Mouse (Mus musculus): ENCODE measurements around the gene Rassf3.
A peak's percentile ranks its signal among the peaks of the same experiment; 100 is the strongest.

The Rassf3 gene

GRCm38 (mm10) chr10:121506731-121507583 lies 30.8 kb upstream of the Rassf3 start:
- no peak for TF ChIP-seq POU5F1 (IDR thresholded peaks at IDR 0.05; ENCODE audit: borderline replicate concordance, low read length)
- no peak for TF ChIP-seq CTCF (conservative IDR thresholded peaks at IDR 0.05; ENCODE audit: low read length)
- TF ChIP-seq NANOG (IDR thresholded peaks at IDR 0.05; ENCODE audit: borderline replicate concordance, low read length), result no peak
- peak overlapping the region; percentile 56 for H3K4me3 ChIP-seq (replicated peaks; ENCODE audit: low read length)

GRCm38 (mm10) chr10:121505929-121506328 lies 29.8 kb upstream of the Rassf3 start:
- H3K4me1 ChIP-seq (replicated peaks; ENCODE audit: low read depth, low read length), result peaks cover 69% of the 10 kb centered on the region
- peak overlapping the region; percentile 73 for H3K4me3 ChIP-seq (replicated peaks; ENCODE audit: low read length)
- no peaks in the 10 kb centered on the region for H3K36me3 ChIP-seq (ENCODE audit: insufficient read depth, low read length)
- H3K27me3 ChIP-seq (ENCODE audit: insufficient read depth, low read length), result no peaks in the 10 kb centered on the region
- TF ChIP-seq NANOG (IDR thresholded peaks at IDR 0.05; ENCODE audit: borderline replicate concordance, low read length) (no peak), CTCF (conservative IDR thresholded peaks at IDR 0.05; ENCODE audit: low read length) (no peak)
- H3K9me3 ChIP-seq (ENCODE audit: low read length), result no peaks in the 10 kb centered on the region

More at GRCm38 (mm10) chr10:121506731-121507583, 30.8 kb upstream of the Rassf3 start:
- Histone ChIP-seq H3K27me3 (ENCODE audit: insufficient read depth, low read length) (no peaks in the 10 kb centered on the region), H3K36me3 (ENCODE audit: insufficient read depth, low read length) (no peaks in the 10 kb centered on the region), H3K9me3 (ENCODE audit: low read length) (no peaks in the 10 kb centered on the region), H3K4me1 (replicated peaks; ENCODE audit: low read depth, low read length) (peaks cover 63% of the 10 kb centered on the region)

GRCm38 (mm10) chr10:121504973-121505911 lies 29.1 kb upstream of the Rassf3 start:
- Histone ChIP-seq H3K4me3 (replicated peaks; ENCODE audit: low read length) (peak overlapping the region; percentile 73), H3K27me3 (ENCODE audit: insufficient read depth, low read length) (no peaks in the 10 kb centered on the region), H3K9me3 (ENCODE audit: low read length) (no peaks in the 10 kb centered on the region), H3K36me3 (ENCODE audit: insufficient read depth, low read length) (no peaks in the 10 kb centered on the region), H3K4me1 (replicated peaks; ENCODE audit: low read depth, low read length) (peaks cover 69% of the 10 kb centered on the region)
- TF ChIP-seq POU5F1 (IDR thresholded peaks at IDR 0.05; ENCODE audit: borderline replicate concordance, low read length), result no peak
- no peak for TF ChIP-seq CTCF (conservative IDR thresholded peaks at IDR 0.05; ENCODE audit: low read length)
- no peak for TF ChIP-seq NANOG (IDR thresholded peaks at IDR 0.05; ENCODE audit: borderline replicate concordance, low read length)

GRCm38 (mm10) chr10:121501160-121501559 lies 25.0 kb upstream of the Rassf3 start:
- no peaks in the 10 kb centered on the region for H3K9me3 ChIP-seq (ENCODE audit: low read length)
- no peaks in the 10 kb centered on the region for H3K27me3 ChIP-seq (ENCODE audit: insufficient read depth, low read length)
- H3K4me3 ChIP-seq (replicated peaks; ENCODE audit: low read length), result no peak overlapping the region
- TF ChIP-seq CTCF (conservative IDR thresholded peaks at IDR 0.05; ENCODE audit: low read length) (no peak), POU5F1 (IDR thresholded peaks at IDR 0.05; ENCODE audit: borderline replicate concordance, low read length) (no peak), NANOG (IDR thresholded peaks at IDR 0.05; ENCODE audit: borderline replicate concordance, low read length) (peak; percentile 51; the same call in 1 of the 2 replicates)
- H3K36me3 ChIP-seq (ENCODE audit: insufficient read depth, low read length), result no peaks in the 10 kb centered on the region
- peaks cover 74% of the 10 kb centered on the region for H3K4me1 ChIP-seq (replicated peaks; ENCODE audit: low read depth, low read length)

- Histone ChIP-seq H3K4me1 (replicated peaks; ENCODE audit: low read depth, low read length) (peaks cover 71% of the 10 kb centered on the region), H3K9me3 (ENCODE audit: low read length) (no peaks in the 10 kb centered on the region), H3K27me3 (ENCODE audit: insufficient read depth, low read length) (no peaks in the 10 kb centered on the region), H3K4me3 (replicated peaks; ENCODE audit: low read length) (no peak overlapping the region), H3K36me3 (ENCODE audit: insufficient read depth, low read length) (no peaks in the 10 kb centered on the region)
- no peak for TF ChIP-seq POU5F1 (IDR thresholded peaks at IDR 0.05; ENCODE audit: borderline replicate concordance, low read length)
- TF ChIP-seq NANOG (IDR thresholded peaks at IDR 0.05; ENCODE audit: borderline replicate concordance, low read length), result no peak
- peak; percentile 41 for TF ChIP-seq CTCF (conservative IDR thresholded peaks at IDR 0.05; ENCODE audit: low read length)
These were observed 23.9 kb upstream of the Rassf3 start for GRCm38 (mm10) chr10:121500034-121500433.

- TF ChIP-seq POU5F1 (IDR thresholded peaks at IDR 0.05; ENCODE audit: borderline replicate concordance, low read length), result no peak
- TF ChIP-seq NANOG (IDR thresholded peaks at IDR 0.05; ENCODE audit: borderline replicate concordance, low read length), result no peak
- no peak for TF ChIP-seq CTCF (conservative IDR thresholded peaks at IDR 0.05; ENCODE audit: low read length)
These were observed 22.9 kb upstream of the Rassf3 start for GRCm38 (mm10) chr10:121499063-121499462.

GRCm38 (mm10) chr10:121498481-121498904 lies 22.3 kb upstream of the Rassf3 start:
- Histone ChIP-seq H3K9me3 (ENCODE audit: low read length) (no peaks in the 10 kb centered on the region), H3K4me3 (replicated peaks; ENCODE audit: low read length) (no peak overlapping the region), H3K36me3 (ENCODE audit: insufficient read depth, low read length) (no peaks in the 10 kb centered on the region), H3K27me3 (ENCODE audit: insufficient read depth, low read length) (no peaks in the 10 kb centered on the region), H3K4me1 (replicated peaks; ENCODE audit: low read depth, low read length) (peaks cover 71% of the 10 kb centered on the region)
- TF ChIP-seq CTCF (conservative IDR thresholded peaks at IDR 0.05; ENCODE audit: low read length), result no peak
- TF ChIP-seq POU5F1 (IDR thresholded peaks at IDR 0.05; ENCODE audit: borderline replicate concordance, low read length), result no peak
- no peak for TF ChIP-seq NANOG (IDR thresholded peaks at IDR 0.05; ENCODE audit: borderline replicate concordance, low read length)

More at GRCm38 (mm10) chr10:121499063-121499462, 22.9 kb upstream of the Rassf3 start:
- peaks cover 67% of the 10 kb centered on the region for H3K4me1 ChIP-seq (replicated peaks; ENCODE audit: low read depth, low read length)
- H3K27me3 ChIP-seq (ENCODE audit: insufficient read depth, low read length), result no peaks in the 10 kb centered on the region
- no peak overlapping the region for H3K4me3 ChIP-seq (replicated peaks; ENCODE audit: low read length)
- no peaks in the 10 kb centered on the region for H3K36me3 ChIP-seq (ENCODE audit: insufficient read depth, low read length)
- no peaks in the 10 kb centered on the region for H3K9me3 ChIP-seq (ENCODE audit: low read length)

GRCm38 (mm10) chr10:121497968-121498367 lies 21.8 kb upstream of the Rassf3 start:
- no peak overlapping the region for H3K4me3 ChIP-seq (replicated peaks; ENCODE audit: low read length)
- no peaks in the 10 kb centered on the region for H3K36me3 ChIP-seq (ENCODE audit: insufficient read depth, low read length)
- H3K27me3 ChIP-seq (ENCODE audit: insufficient read depth, low read length), result 0 out of 2 replicates have a peak, but pooled peaks cover 2% of the 10 kb centered on the region
- H3K4me1 ChIP-seq (replicated peaks; ENCODE audit: low read depth, low read length), result peaks cover 71% of the 10 kb centered on the region
- H3K9me3 ChIP-seq (ENCODE audit: low read length), result no peaks in the 10 kb centered on the region
- TF ChIP-seq NANOG (IDR thresholded peaks at IDR 0.05; ENCODE audit: borderline replicate concordance, low read length) (no peak), POU5F1 (IDR thresholded peaks at IDR 0.05; ENCODE audit: borderline replicate concordance, low read length) (no peak), CTCF (conservative IDR thresholded peaks at IDR 0.05; ENCODE audit: low read length) (no peak)
